Mouse (Mus musculus) hindbrain, embryonic 14.5 days (tissue): ENCODE results near the gene Fam168b. TPM values are rescaled to one million over a fixed set of nuclear protein-coding genes. Genes with fewer than 3 reads are reported as not detected.

Experiments
- ATAC-seq: fragments of 200-750 bp; cut with Nextera tagmentation; 2 replicates; pipeline ENCODE4 v1.8.0; 2017; ENCODE audit warnings: moderate number of reproducible peaks, mild to moderate bottlenecking, moderate TSS enrichment, moderate library complexity; ENCODE audit not compliant: low FRiP score
- DNase-seq: peaks from one replicate; pipeline ENCODE4 v3.0.0-alpha.2; 2015; ENCODE audit warnings: low spot score
- H3K27ac ChIP-seq: fragments of 300-500 bp; sonication (generic); 2 replicates; pipeline ENCODE4 v1.5.1; 2014; ENCODE audit warnings: mild to moderate bottlenecking, moderate library complexity
- H3K27me3 ChIP-seq: fragments of 300-500 bp; sonication (generic); 2 replicates; pipeline ENCODE4 v1.6.1; 2014; ENCODE audit warnings: mild to moderate bottlenecking, low read length, mixed read lengths; ENCODE audit not compliant: control insufficient read depth, insufficient read depth
- H3K36me3 ChIP-seq: fragments of 300-500 bp; sonication (generic); replicated peaks from 2 replicates; pipeline ENCODE4 v1.6.1; 2014; ENCODE audit not compliant: control insufficient read depth, insufficient read depth
- H3K4me1 ChIP-seq: fragments of 300-500 bp; sonication (generic); replicated peaks from 2 replicates; pipeline ENCODE4 v1.6.1; 2014; ENCODE audit warnings: antibody characterized with exemption, low read length, mixed read lengths; ENCODE audit not compliant: control insufficient read depth, insufficient read depth
- H3K4me2 ChIP-seq: fragments of 300-500 bp; sonication (generic); replicated peaks from 2 replicates; pipeline ENCODE4 v1.6.1; 2014; ENCODE audit warnings: mild to moderate bottlenecking, moderate library complexity
- H3K4me3 ChIP-seq: fragments of 300-500 bp; sonication (generic); replicated peaks from 2 replicates; pipeline ENCODE4 v1.5.1; 2014; ENCODE audit warnings: mild to moderate bottlenecking, low read length
- H3K9ac ChIP-seq: fragments of 300-500 bp; sonication (generic); 2 replicates; pipeline ENCODE4 v1.6.1; 2014
- H3K9me3 ChIP-seq: fragments of 300-500 bp; sonication (generic); 2 replicates; pipeline ENCODE4 v1.6.1; 2016; ENCODE audit warnings: low read length; ENCODE audit not compliant: control insufficient read depth
- WGBS: fragments of 180-500 bp; shearing (Covaris S2); extraction: QIAGEN DNeasy Blood & Tissue Kit; methylation state at CpG from one replicate; pipeline ENCODE4 v1.1.7; 2014; 5-methylcytosine and 5-hydroxymethylcytosine counted together
- polyA plus RNA-seq: library from polyadenylated mRNA; unstranded; fragments of >200 nt; fragmentation: Nextera tagmentation; extraction: Ambion mirVana; gene quantifications from 2 replicates; pipeline ENCODE4 v1.2.1, GENCODE M21; 2014

Fam168b gene
- polyA plus RNA-seq, 1 experiment from 2014 or later: 114 TPM

DNA sequence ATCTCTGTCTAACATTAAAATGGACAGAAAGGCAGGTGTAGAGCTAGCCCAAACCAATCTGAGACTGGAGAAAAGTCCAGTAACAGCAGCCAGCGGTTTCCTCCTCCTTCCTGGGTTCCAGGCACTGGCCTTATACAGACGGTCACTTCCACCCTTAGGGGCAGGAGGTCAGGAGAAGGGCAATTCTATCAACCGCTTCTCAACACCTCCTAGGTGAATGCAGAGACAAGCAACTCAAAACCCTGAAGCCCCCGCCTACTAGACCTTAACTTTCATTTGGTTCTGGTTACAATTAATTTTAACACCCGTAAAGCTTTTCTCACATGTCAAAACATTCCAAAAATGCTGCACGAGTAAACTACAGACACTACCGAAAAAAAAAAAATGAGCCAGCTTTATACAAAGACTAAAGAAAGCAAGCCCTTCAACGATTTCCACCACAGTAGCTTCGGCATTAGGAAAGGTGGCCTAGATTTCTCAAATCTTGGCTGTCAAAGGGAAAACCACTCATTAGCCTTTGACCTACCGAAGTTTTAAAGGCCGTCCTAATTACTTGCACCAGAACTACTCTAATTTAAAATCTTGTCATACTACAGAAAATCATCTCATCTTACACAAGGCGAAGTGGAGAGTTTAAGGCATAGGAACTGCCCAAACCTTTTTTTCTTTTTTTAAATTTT, 1.0 kb downstream of the Fam168b start:
- Histone ChIP-seq H3K4me3 (peak overlapping the region; percentile 55), H3K9me3 (no peaks in the 10 kb centered on the region), H3K9ac (peak overlapping the region; percentile 73), H3K36me3 (peaks cover 4% of the 10 kb centered on the region; the same call in 1 of the 2 replicates), H3K27ac (peak overlapping the region; percentile 98), H3K4me1 (peaks cover 32% of the 10 kb centered on the region), H3K4me2 (peak overlapping the region; percentile 80), H3K27me3 (no peaks in the 10 kb centered on the region)
- 1% methylated on average over 12 of the region's 12 CpGs for whole genome bisulfite sequencing
- ATAC-seq (no peak), DNase-seq (no peak)

DNA sequence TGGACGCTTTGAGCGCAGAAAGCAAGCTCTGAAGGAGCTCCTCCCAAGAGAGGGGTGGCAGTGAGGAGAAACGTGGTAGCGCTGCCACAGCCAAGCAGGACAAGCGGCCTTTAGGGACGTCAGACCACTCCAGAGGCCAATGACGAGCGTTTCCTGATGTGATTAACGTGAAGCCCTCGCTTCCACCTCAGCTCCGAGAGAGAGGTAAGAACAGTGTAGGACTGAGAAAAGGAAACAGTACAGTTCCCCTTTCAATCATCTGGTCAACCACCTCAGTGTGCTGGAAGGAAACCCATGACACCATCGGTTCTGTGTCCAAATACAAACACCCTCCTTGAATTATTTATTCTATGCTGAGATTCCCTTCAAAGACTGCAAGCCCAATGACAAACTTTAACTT, 3.6 kb downstream of the Fam168b start:
- Histone ChIP-seq H3K36me3 (peaks cover 23% of the 10 kb centered on the region), H3K9me3 (no peaks in the 10 kb centered on the region), H3K4me3 (no peak overlapping the region), H3K27ac (no peak overlapping the region), H3K4me1 (peaks cover 32% of the 10 kb centered on the region), H3K4me2 (no peak overlapping the region), H3K9ac (no peak overlapping the region), H3K27me3 (no peaks in the 10 kb centered on the region)
- WGBS: 59% methylated on average over 12 of the region's 12 CpGs
- ATAC-seq (no peak), DNase-seq (no peak)

DNA sequence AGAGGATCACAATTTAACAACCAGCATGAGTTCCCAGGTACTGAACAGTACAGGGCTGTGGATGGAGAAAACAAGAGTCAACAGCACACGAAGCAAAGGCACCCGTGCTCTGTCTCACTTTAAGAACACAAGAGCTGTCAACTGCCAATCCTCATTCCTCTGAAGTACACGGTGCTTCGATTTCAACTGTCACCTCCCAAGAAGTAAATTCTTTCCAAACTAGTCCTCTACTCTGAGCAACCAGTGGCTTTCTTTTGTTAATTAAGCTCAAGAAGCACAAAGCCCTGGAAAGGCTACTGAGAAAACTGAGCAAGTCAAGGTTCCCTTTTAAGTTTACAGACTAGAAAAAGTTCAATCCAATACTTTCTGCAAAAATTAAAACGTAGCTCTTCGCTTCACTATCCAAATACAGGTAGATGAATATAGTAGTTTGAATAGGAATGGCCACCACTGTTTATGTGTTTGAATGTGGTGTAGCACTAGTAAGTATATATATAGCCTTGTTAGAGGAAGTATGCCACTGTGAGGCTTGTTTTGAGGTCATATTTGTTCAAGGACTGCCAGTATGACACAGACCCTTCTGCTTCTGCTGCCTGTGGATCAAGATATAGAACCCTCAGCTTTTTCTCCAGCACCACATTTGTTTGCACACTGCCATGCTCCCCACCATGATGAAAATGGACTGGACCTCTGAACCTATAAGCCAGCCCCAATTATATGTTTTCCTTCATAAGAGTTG, 4.7 kb downstream of the Fam168b start:
- no peak overlapping the region for H3K27ac ChIP-seq
- WGBS: 53% methylated on average over 6 of the region's 6 CpGs
- H3K9me3 ChIP-seq: no peaks in the 10 kb centered on the region
- ATAC-seq (no peak), DNase-seq (no peak)
- H3K4me1 ChIP-seq: peaks cover 32% of the 10 kb centered on the region
- no peaks in the 10 kb centered on the region for H3K27me3 ChIP-seq
- H3K4me2 ChIP-seq: no peak overlapping the region
- no peak overlapping the region for H3K4me3 ChIP-seq
- no peak overlapping the region for H3K9ac ChIP-seq
- H3K36me3 ChIP-seq: peaks cover 30% of the 10 kb centered on the region

DNA sequence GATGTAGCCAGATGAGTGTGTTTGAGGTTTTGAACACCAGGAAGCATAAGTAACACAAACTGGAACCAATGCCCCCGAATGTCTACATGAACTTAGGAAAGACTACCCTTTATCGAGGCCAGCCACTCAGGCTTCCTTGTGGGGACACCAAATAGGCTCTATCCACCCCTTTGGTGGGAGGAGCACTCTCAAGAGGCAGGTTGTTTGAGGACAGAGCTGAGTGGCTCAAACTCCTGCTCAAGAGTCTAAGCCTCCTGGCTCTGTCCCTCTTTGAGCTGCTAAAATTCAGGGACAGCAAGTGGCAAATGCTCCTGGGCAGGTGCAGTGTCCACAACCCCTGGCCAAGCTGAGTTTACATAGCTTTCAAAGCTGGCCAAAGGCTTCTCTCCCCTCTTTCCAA, 8.0 kb downstream of the Fam168b start:
- Histone ChIP-seq H3K4me3 (no peak overlapping the region), H3K9ac (no peak overlapping the region), H3K9me3 (no peaks in the 10 kb centered on the region), H3K27me3 (no peaks in the 10 kb centered on the region), H3K4me1 (peaks cover 17% of the 10 kb centered on the region), H3K36me3 (peaks cover 33% of the 10 kb centered on the region), H3K4me2 (no peak overlapping the region), H3K27ac (no peak overlapping the region)
- ATAC-seq (no peak), DNase-seq (no peak)
- WGBS: 91% methylated on average over 2 of the region's 2 CpGs

DNA sequence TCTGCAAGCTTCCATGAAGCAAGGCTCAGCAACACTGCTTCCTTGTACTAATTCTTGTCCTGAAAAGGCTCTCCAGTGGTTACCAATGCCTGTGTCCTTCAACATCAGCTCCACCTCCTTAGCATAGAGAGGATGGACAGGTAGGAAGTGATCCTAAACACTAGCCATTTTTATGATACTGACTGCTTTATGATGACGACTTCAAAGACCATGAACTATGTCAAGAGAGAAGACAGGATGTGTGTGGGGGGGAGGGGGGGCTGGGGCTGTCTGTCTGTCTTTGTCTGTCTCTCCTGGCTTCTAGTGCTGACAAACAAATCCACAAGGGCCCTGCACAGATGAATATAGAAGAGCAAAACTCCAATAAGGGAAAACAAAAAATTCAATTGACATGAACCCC, 11.5 kb downstream of the Fam168b start:
- H3K27me3 ChIP-seq: no peaks in the 10 kb centered on the region
- H3K36me3 ChIP-seq: peaks cover 47% of the 10 kb centered on the region
- no peak overlapping the region for H3K9ac ChIP-seq
- H3K4me3 ChIP-seq: no peak overlapping the region
- H3K4me1 ChIP-seq: 0 out of 2 replicates have a peak, but pooled peaks cover 3% of the 10 kb centered on the region
- no peak overlapping the region for H3K4me2 ChIP-seq
- ATAC-seq (no peak), DNase-seq (no peak)
- H3K9me3 ChIP-seq: no peaks in the 10 kb centered on the region
- 76% methylated on average over 1 of the region's 1 CpGs for WGBS
- no peak overlapping the region for H3K27ac ChIP-seq

DNA sequence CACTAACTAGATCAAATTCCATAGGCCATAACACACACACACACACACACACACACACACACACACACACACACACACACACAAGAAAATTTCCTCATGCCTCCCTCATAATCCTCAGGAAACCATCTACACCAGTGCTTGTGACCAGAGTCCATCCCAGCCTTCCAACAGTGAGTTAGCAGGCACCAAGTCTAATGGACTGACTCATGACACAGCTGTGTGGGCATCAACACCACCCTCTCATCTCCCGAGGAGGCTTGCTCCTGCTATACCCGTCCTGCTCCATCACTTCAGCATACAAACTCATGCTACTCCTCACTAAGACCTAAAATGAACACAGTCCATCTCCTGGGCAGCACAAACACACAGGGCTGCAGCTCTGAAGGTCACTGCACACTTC, 11.9 kb downstream of the Fam168b start:
- ATAC-seq: no peak
- H3K4me1 ChIP-seq: 0 out of 2 replicates have a peak, but pooled peaks cover 3% of the 10 kb centered on the region
- H3K36me3 ChIP-seq: peaks cover 46% of the 10 kb centered on the region

DNA sequence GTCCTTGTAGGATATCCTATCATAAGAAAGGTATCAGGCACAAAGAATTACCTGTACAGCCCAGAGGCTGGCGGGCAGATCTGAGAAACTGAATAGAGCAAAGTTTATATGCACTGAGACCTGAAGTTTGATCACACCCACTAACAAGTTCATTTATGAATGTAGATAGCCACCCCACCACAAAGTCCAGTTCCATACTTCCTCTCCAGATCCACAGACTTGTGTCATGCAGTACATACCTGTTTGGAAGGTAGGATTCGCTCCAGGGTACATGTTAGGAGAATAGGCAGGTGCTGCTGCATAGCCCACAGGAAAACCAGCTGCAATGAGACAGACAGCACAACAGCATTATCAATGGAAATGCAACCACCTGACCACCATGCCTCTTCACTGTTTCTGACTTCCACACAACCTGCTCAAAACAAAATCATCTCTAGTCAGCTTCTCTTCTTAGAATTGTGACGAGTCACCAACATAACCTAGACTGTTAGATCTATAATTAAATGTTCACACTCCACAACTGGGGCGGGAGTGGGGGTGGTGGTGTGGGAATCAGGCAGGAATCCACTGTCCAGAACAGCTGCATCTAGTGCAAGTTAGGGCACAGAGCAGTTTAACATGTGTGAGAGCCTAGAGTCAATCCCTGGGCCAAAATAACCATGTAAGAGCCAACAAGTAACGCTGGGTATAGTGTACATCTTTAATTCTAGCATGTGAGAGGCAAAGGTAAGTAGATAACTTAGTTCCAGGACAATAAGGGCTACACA, 14.2 kb downstream of the Fam168b start:
- ATAC-seq (no peak), DNase-seq (no peak)
- H3K9ac ChIP-seq: no peak overlapping the region
- H3K4me3 ChIP-seq: no peak overlapping the region
- no peak overlapping the region for H3K27ac ChIP-seq
- H3K9me3 ChIP-seq: no peaks in the 10 kb centered on the region
- no peak overlapping the region for H3K4me2 ChIP-seq
- peaks cover 50% of the 10 kb centered on the region for H3K36me3 ChIP-seq
- H3K4me1 ChIP-seq: 0 out of 2 replicates have a peak, but pooled peaks cover 3% of the 10 kb centered on the region
- H3K27me3 ChIP-seq: no peaks in the 10 kb centered on the region
- WGBS: 97% methylated on average over 5 of the region's 5 CpGs

More for the DNA sequence above, 11.9 kb downstream of the Fam168b start:
- no peak for DNase-seq
- Histone ChIP-seq H3K9me3 (no peaks in the 10 kb centered on the region), H3K27me3 (no peaks in the 10 kb centered on the region), H3K4me2 (no peak overlapping the region), H3K27ac (no peak overlapping the region), H3K9ac (no peak overlapping the region), H3K4me3 (no peak overlapping the region)
- WGBS: 77% methylated on average over 2 of the region's 2 CpGs

DNA sequence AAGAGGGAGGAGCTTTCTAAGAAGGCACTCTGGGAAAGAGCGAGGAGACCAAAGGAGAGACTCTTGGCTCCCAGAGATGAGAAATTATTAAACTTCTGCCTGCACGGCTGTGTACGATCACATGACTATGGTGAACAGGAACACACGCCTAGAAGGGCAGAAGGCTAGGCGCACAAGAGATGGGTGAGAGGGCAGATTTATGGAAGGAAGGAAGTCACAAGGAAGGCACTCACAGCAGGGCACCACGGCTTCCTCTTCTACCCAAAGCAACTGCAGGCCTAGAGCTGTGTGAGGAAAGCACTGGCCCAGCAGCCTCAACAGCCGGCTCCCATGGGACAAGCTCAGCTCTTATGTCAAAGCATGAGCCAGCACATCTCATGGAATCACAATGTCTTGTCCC, 15.0 kb downstream of the Fam168b start:
- Histone ChIP-seq H3K9me3 (no peaks in the 10 kb centered on the region), H3K4me2 (no peak overlapping the region)
- no peak for ATAC-seq

DNA sequence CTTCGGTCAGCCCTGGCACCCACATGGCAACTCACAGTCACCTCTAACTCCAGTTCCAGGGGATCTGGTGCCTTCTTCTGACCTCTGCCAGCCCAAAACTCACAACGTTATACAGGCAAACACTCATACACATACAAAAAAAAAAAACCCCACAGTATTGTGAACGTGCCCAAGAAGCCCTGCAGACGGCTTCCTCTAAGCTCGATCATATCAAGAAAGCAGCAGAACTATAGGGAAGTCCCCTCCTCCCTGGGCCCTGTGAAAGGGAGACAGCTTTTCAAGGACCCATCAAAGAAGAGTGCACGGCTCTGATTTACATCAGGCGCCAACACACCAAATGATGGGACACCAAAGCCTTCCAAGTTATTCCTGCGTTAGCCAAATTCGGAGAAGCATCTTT, 17.0 kb downstream of the Fam168b start:
- no peaks in the 10 kb centered on the region for H3K27me3 ChIP-seq
- no peak overlapping the region for H3K4me2 ChIP-seq
- H3K36me3 ChIP-seq: peaks cover 75% of the 10 kb centered on the region
- H3K9ac ChIP-seq: no peak overlapping the region
- H3K9me3 ChIP-seq: no peaks in the 10 kb centered on the region
- H3K4me1 ChIP-seq: 0 out of 2 replicates have a peak, but pooled peaks cover 3% of the 10 kb centered on the region
- DNase-seq (no peak), ATAC-seq (no peak)
- whole genome bisulfite sequencing: 89% methylated on average over 9 of the region's 9 CpGs
- no peak overlapping the region for H3K4me3 ChIP-seq
- no peak overlapping the region for H3K27ac ChIP-seq

More for the DNA sequence above, 15.0 kb downstream of the Fam168b start:
- H3K4me1 ChIP-seq: 0 out of 2 replicates have a peak, but pooled peaks cover 3% of the 10 kb centered on the region
- H3K36me3 ChIP-seq: peaks cover 55% of the 10 kb centered on the region
- H3K9ac ChIP-seq: no peak overlapping the region
- no peaks in the 10 kb centered on the region for H3K27me3 ChIP-seq
- 89% methylated on average over 7 of the region's 7 CpGs for WGBS
- no peak overlapping the region for H3K4me3 ChIP-seq
- H3K27ac ChIP-seq: no peak overlapping the region
- no peak for DNase-seq
